Mouse (Mus musculus): ENCODE results near the gene Trmt2b. TPM values are rescaled to one million over a fixed set of nuclear protein-coding genes. Genes with fewer than 3 reads are reported as not detected.
"Not testable (repeated sequence)": the region's sequence is repeated elsewhere in the genome, so short reads cannot be mapped to it uniquely, and the experiment has no call there.

The Trmt2b gene
- 14.9 and 18.3 TPM in 2 replicates for total RNA-seq (2014; fragmentation: Nextera tagmentation)
- total RNA-seq (2017): 19.7 and 22.8 TPM in 2 replicates

DNA sequence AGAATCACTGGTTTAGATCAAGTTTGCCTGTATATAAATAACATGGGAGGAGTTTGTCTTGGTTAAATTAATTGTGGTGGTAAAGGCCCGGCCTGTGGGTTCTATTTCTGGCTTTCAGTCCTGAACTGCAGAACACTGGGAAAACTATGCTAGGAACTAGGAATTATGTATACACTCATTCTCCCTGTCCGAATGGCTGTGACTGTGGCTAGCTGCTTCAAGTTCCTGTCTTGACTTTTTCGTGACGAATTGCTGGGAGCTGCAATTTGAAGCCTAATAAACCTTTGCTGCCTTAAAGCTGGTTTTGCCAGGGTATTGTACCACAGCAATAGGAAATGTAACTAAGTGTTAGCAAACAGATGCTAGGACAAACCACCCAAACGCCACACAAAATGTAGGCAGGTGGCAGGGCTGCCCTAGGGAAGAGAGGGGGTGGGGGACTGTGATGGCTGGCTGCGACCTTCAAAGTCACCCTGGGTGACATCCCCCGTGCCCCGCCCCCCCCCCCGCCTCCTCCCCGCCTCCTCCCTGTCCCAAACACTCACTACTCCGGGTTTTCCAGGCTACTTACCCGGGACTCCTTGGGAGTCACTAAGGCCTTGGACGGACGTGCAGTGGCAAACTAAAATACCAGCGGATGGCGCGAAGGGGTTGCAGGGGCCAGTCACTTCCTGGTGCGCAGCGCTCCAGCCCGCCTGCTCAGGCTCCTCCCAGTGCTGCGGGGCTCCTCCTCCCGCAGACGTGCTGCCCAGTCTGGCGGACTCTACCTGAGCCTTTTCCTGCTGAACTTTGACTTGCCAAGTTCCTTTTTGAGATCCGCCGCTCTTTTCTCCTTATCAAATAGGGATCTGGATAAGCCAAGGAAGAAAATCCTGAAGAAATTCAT is at the start of gene Trmt2b:
TSS of gene Trmt2b (minus strand) at position 710 of the 886 bp plus-strand sequence.
- peak; percentile 99 for ATAC-seq (replicated peaks; ENCODE audit: low FRiP score, low TSS enrichment, poor library complexity, severe bottlenecking)

DNA sequence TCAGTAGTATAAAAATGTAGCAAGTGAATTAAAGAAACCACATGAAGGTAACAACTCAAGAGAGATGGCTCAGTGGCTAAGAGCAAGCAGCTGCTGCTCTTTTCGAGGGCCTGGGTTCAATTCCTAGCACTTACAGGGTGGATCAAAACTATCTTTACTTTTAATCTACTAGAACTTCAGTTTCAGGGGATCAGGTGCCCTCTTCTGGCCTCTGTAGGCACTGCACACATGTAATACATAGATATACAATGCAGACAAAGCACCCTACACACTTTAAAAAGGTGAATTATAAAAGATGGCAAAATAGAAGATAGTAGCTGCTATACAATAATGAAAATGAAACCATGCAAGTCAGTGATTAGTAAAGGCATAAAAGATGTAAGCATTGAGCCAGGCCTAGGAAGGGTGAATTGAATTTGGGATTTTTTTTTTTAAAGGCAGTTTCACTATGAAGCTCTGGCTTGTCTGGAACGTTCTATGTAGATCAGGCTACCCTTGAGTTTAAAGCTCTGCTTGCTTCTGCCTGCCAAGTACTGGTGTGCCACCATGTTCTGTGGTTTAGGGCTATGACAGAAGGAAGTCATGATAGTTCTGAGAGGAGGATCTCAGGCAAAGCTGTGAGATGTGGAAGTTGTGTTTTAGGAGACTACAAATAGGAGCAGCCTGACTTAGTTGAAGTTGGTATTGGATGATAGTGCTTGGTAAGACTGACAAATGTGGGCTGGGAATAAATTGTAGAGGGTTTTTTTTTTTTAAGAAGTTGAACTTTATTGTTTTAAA is 42.6 kb upstream of the Trmt2b start:
- ATAC-seq (replicated peaks; ENCODE audit: low FRiP score, low TSS enrichment, poor library complexity, severe bottlenecking): peak; percentile 83

DNA sequence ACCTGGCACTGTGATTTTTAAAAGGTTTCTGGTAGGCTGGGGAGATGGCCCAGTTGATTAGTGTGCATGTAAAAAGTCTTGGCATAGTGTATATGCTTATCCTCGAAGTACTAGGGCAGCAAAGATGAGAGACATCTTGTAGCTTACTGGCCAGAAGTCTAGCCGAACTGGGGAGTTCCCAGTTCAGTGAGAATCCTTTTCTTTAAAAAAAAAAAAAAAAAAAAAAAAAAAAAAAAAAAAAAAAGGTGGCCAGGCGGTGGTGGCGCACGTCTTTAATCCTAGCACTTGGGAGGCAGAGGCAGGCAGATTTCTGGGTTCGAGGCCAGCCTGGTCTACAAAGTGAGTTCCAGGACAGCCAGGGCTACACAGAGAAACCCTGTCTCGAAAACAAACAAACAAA is 34.4 kb upstream of the Trmt2b start:
- not testable (repeated sequence) for ATAC-seq (replicated peaks; ENCODE audit: low FRiP score, low TSS enrichment, poor library complexity, severe bottlenecking)

DNA sequence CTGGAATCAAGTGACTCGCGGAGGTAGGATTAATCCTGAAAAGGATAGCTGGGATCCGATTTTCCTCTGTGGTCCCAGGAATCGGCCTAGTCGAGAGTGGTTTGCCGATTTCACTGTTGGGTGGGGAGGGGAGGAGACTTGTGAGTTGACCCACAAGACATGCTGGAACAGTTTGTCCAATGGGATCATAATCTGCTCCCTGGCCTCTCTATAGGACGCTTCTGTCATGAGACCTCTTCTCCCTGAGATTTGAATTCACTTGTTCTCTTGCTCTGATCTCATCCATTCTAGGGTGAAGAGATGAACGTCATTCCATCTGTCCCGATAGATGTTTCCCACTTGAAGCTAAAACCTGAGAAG is 31.5 kb upstream of the Trmt2b start:
- peak; percentile 81 for ATAC-seq (replicated peaks; ENCODE audit: low FRiP score, low TSS enrichment, poor library complexity, severe bottlenecking)

DNA sequence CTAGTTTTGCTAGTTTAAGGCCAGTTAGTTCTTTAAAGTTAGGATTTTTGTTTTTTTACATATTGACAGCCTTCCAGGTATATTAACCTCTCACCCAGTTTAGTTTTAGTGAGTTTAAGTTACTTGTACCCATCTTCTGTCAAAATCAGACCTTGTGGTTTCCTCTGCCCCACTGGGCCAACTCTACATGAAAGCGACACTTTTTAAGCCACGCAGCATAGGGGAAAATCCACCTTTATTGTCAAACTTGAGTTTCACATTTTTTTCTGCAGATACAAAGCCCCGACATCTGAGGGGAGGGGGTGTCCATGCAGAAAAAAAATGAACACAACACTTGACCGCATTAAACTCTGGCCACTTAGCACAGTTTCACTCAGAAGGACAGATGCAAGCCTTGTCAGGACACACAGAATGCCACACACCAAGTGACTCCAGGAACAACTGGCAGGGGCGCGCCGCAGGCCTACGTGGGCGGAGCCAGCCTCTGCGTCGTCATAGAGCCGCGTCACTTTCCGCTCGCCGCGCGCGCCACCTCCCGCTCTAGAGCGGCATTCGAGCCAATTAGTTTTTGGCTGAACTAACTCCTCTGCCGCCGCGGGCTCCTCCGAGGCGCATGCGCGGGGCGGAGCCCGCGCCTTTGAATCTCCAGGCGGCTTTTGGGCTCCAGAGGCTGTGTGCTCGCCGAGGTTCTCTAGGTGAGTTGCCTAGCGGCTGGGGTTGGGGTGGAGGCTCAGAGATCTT is 30.9 kb upstream of the Trmt2b start, which contains the start of gene Cenpi:
TSS of gene Cenpi (plus strand) at position 551 of the 741 bp plus-strand sequence.
- peak; percentile 99 for ATAC-seq (replicated peaks; ENCODE audit: low FRiP score, low TSS enrichment, poor library complexity, severe bottlenecking)

DNA sequence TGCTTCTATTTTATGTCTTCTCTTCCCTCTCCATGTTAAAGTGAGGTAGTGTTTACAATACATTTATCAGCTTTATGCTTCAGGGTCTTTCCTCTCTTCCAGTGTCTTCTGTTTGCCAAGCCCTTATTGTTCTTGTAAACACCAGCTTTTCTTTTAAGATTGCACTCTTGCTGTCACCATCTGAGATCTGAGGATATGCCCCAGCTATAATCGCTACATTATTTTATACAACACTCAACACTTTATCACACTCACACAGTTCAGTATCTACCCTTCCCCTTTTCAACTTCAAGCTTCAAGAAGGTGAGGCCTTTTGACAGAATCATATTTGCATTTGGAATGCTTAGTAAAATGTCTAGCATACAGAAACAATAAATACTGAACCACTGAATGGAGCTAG is 26.5 kb upstream of the Trmt2b start:
- ATAC-seq (replicated peaks; ENCODE audit: low FRiP score, low TSS enrichment, poor library complexity, severe bottlenecking): no peak

DNA sequence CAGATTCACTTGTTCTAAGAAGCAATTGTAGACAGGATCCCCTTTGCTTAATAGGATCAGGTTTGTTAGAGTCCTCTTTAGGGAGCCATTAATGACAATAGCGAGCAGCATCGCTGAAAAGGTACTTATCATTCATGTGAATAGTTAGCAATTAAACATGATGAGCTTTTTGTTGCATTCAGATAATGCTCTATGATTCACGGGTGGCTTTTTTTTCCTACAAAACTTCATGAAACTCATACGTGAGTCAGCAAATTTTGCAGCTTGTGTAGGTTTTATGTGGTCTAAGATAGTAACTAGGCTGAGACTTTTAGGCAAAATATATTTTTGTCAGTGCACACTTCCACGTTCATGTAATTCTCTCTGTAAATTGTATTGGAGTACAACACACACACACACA is 23.4 kb upstream of the Trmt2b start:
- peak; percentile 46; the same call in 1 of the 2 replicates for ATAC-seq (replicated peaks; ENCODE audit: low FRiP score, low TSS enrichment, poor library complexity, severe bottlenecking)

DNA sequence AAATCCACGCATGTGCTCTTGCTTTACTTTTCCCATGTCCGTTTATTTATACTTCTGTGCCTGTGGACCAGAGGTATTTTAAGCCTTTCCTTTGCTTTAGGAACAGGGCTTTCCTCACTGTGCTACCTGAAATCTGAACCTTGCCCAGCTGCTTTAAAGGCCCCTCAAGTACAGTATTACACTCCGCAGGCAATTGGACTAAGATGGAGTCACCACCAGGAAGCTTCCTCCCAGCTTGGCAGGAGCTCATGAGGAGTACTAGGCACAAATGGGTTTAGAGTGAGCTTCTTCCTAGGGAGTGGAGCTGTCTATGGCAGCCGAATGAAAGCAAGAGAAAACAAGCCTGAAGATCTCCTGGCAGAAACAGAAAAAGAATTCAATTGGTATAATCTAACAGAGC is 20.4 kb upstream of the Trmt2b start:
- ATAC-seq (replicated peaks; ENCODE audit: low FRiP score, low TSS enrichment, poor library complexity, severe bottlenecking): no peak

DNA sequence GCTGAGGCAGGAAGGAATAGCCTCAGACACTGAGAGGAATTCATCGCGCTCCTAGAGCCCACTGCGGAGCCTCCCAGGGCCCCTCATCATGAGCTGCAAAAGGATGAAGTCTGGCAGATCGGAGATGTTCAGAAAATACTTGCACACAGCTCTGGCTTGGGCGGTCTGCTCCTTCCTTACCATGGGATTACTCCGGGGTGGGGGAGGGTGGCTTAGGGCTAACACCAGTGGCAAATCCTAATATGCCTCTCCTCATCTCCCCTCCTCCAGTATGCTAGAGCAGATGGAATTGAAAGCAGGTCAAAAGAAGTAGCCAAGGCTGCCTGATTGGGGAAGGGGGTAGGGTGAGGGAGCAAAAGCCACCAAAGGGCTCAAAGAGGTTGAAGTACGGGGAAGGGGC is 20.0 kb upstream of the Trmt2b start:
- no peak for ATAC-seq (replicated peaks; ENCODE audit: low FRiP score, low TSS enrichment, poor library complexity, severe bottlenecking)

DNA sequence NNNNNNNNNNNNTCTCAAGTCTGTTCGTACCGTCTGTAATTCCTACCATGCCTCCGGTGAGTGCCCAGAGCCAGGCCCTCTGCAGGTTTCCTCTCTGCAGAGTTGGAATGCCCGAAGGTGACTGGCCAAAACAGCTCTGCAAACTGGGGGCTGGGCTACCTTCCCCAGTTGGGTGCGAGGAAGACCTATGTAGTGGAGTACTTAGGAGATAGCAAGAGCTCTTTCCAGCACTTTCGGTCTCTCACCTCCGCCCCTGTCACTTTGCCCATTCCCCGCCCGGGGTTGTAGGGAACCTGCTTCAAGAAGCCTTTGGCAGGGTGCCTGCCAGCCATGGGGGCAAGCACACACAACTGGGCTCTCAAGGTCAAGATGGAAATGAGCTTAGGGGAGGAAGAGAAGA is 19.5 kb upstream of the Trmt2b start:
- 0 out of 2 replicates have a peak, but pooled peaks have one; percentile 46 for ATAC-seq (replicated peaks; ENCODE audit: low FRiP score, low TSS enrichment, poor library complexity, severe bottlenecking)

DNA sequence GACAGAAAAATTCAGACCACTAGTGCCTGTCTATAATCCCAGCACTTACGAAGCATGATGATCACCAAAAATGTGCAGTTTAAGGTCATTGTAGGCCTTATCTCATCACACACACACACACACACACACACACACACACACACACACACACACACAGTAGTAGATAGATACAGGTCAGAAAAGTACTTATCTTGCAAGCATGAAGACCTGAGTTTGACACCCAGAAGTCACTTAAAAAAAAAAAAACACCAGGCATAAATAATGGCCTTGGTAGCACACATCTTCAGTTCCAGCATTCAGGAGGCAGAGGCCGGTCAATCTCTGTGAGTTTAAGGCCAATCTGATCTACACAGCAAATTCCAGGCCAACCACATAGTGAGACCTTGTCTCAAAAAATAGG is 10.5 kb upstream of the Trmt2b start:
- no peak for ATAC-seq (replicated peaks; ENCODE audit: low FRiP score, low TSS enrichment, poor library complexity, severe bottlenecking)

DNA sequence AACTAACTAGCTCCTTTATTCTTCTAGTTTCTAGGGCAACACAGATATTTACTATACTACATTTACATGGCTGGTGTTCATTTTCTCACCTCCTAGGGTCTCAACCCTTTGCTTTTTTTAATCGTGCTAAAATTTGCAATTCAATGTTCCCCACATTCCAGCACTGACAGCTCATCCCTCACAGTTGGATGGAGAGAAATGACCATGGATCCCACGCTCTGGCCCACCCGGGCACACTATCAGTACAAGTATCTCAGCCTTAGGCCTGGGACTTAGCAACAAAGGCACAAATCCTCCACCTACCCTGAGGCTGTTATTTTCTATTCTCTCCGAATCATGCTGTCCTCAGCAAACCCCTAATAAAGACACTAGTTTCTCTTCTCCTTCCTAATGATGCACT is 9.0 kb upstream of the Trmt2b start:
- no peak for ATAC-seq (replicated peaks; ENCODE audit: low FRiP score, low TSS enrichment, poor library complexity, severe bottlenecking)

DNA sequence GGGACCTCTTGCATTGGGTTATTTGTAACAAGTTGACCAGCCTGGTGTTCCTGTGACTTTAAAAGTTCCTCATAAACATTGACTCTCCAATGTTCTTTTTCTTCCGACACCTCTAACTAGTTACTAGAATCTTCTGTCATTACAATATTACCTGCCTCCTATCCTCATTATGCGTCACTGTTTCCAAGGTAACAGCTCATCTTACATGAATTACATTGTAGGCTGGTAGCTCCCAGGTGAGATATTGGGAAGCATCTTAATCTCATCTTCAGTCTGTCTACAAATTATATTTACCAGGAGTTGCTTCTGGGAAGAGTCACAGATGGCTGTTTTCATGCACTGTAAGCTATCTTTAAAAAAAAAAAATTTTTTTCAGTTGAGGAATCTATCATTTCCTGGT is 8.3 kb upstream of the Trmt2b start:
- no peak for ATAC-seq (replicated peaks; ENCODE audit: low FRiP score, low TSS enrichment, poor library complexity, severe bottlenecking)

DNA sequence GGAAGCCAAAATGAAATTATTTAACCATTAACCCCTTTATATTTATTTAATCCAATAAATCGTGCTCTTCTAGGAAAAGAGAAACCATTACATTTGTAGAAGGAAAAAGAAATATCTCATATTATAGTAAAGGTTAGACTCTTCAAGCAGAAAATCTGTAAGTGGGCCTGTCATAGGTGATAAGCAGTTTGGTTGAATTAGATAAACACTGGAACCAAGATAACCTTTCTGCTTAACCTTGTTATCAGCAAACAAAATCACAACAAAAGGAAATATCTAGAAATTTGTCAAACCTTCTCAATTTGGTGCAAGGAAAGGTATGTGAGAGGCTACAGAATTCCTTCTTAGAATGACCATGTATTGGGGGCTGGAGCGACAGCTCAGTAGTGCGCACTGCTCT is 3.7 kb upstream of the Trmt2b start:
- no peak for ATAC-seq (replicated peaks; ENCODE audit: low FRiP score, low TSS enrichment, poor library complexity, severe bottlenecking)

DNA sequence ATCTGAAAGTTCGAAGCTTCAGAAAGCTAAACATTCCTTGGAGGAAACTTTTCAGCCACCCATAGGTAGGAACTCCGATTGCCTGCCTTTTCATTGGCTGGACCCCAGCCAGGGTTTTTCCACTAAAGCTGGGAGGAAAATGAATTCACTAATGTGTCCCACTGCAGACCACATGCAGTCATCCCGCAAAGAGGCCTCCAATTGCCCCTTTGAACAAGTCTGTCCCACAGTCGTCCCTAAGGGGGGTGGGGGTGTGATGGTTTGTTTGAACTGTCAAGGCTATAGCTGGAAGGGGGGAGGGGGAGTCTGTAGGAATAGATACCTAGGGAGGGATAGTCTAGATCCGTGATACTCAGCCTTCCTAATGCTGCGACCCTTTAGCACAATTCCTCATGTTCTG is 1.1 kb downstream of the Trmt2b start:
- no peak for ATAC-seq (replicated peaks; ENCODE audit: low FRiP score, low TSS enrichment, poor library complexity, severe bottlenecking)

DNA sequence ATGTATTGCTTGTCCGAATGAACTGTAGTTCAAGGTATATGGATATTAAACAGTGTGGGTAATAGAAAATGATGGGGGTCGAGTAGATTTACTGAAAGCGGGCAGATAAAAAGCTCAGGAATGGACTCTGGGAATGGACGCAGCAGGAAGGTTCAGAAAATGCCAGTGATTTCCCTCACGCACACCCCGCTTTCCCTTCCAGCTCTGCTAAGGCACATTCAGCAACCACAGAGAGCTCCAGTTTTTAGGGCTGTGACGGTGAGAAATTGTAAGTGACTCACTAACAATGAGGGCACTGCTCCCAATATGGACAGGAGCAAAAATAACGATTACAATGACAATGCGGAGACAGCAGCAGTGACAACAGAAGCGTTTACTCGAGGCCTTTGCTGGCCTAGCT is 14.7 kb downstream of the Trmt2b start:
- ATAC-seq (replicated peaks; ENCODE audit: low FRiP score, low TSS enrichment, poor library complexity, severe bottlenecking): no peak

DNA sequence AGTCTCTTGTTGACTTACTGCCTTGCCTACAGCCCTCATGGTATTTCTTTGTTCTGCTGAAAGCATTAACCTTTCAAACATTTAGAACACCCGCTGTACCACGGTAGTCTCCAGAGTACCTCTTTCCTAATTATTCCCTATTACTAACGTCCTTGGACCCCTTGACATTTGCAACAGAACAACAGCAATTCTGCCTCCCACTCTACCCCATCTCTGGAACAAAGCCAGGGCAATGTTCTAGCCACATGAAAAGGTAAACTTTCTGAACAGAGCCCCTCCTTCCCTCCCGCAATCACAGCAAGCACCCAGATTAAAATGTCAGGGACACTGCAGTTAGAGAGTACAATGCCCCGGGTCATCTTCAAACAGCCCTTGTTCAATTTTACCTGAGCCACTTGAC is 15.6 kb downstream of the Trmt2b start:
- ATAC-seq (replicated peaks; ENCODE audit: low FRiP score, low TSS enrichment, poor library complexity, severe bottlenecking): no peak

DNA sequence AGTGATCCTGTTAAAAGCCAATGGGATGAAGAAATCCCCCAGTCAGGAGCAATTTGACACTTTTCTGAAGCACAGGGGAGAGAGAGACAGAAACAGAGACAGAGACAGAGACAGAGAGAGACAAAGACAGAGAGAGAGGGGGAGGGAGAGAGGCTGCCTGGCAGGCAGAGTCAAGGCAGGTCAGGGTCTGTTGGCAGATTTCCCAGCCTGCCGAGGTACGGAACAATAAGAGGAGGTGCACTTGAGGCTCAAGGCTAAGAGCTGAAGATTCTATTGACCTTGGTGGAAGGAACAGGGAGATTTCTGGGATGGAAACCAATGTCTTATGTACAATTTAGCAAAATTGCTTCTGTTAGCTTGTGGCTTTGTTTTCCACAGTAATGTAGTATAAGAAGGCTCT is 28.6 kb downstream of the Trmt2b start:
- ATAC-seq (replicated peaks; ENCODE audit: low FRiP score, low TSS enrichment, poor library complexity, severe bottlenecking): no peak

DNA sequence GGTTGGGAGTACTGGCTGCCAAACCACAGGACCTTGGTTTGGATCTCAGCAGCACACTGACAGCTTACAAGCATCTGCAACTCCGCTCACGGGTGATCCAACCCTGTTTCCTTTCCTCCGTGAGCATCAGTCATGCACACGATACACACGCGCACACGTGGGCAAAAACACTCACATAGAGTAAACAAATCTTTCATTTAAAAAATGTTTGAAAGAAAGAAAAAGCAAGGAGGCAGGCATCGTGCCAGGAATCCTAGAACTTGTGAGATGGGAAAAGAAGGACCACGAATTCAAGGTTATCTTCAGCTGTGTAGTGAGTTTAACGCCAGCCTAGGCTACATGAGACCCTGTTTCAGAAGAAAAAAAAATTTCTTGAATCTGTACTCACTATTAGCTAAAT is 30.8 kb downstream of the Trmt2b start:
- ATAC-seq (replicated peaks; ENCODE audit: low FRiP score, low TSS enrichment, poor library complexity, severe bottlenecking): no peak

DNA sequence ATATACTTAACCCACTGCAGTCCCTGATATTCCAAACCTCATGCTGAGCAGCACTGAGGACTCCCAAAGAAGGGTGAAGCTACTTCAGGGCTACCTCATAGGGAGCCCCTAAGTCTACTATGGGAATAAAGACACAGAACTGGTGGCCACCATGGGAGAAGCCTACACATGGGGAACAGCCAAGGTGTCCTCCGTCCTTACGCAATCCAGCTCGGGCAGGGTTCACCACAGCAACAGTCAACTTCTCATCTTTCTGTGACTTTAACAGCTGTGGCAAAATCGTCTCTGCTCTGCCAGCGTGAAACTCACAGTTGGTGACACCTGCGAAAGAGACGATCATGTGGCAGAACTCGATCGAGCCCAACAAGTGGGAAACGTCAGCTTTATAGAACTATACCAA is 38.5 kb downstream of the Trmt2b start:
- no peak for ATAC-seq (replicated peaks; ENCODE audit: low FRiP score, low TSS enrichment, poor library complexity, severe bottlenecking)
